Mouse (Mus musculus): ENCODE results near the gene Nnat.

The Nnat gene

GRCm38 (mm10) chr2:157559858-157560257 lies at the start of gene Nnat:
Gene Nnat, plus strand, starts transcription at chr2:157560078.
- DNase-seq (ENCODE audit: extremely low read depth, insufficient read length, low spot score) = peak; percentile 23

- no peak for DNase-seq (ENCODE audit: extremely low read depth, insufficient read length, low spot score)
Observed at GRCm38 (mm10) chr2:157512859-157513258, 47.0 kb upstream of the Nnat start.

GRCm38 (mm10) chr2:157513737-157514208 lies 46.1 kb upstream of the Nnat start:
- DNase-seq (ENCODE audit: extremely low read depth, insufficient read length, low spot score) = no peak

- DNase-seq (ENCODE audit: extremely low read depth, insufficient read length, low spot score) = no peak
Observed at GRCm38 (mm10) chr2:157514353-157514752, 45.5 kb upstream of the Nnat start.

GRCm38 (mm10) chr2:157517526-157517925 lies 42.4 kb upstream of the Nnat start:
- DNase-seq (ENCODE audit: extremely low read depth, insufficient read length, low spot score) = no peak

- no peak for DNase-seq (ENCODE audit: extremely low read depth, insufficient read length, low spot score)
Observed at GRCm38 (mm10) chr2:157518451-157518850, 41.4 kb upstream of the Nnat start.

GRCm38 (mm10) chr2:157519452-157519851 lies 40.4 kb upstream of the Nnat start:
- DNase-seq (ENCODE audit: extremely low read depth, insufficient read length, low spot score) = no peak

GRCm38 (mm10) chr2:157520496-157520895 lies 39.4 kb upstream of the Nnat start:
- DNase-seq (ENCODE audit: extremely low read depth, insufficient read length, low spot score) = no peak

DNA sequence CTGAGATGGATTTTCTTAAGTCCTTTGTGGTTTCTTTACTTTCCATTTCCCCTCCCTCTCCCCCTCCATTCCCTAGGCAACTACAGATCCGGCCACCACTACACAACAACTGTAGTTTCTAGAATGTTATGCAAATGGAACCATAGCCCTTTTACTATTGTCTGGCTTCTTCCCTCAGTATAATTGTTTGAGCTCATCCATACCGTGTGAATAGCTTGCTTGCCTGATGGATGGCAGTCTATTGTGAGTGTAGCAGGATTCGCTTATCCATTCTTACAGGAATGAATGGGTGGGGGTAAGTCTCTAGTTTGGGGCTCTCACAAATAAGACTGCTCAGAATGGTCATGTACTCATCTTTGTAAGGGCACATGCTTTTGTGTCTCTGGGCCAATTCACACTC lies 37.3 kb upstream of the Nnat start:
- no peak for DNase-seq (ENCODE audit: extremely low read depth, insufficient read length, low spot score)

- no peak for DNase-seq (ENCODE audit: extremely low read depth, insufficient read length, low spot score)
Observed at GRCm38 (mm10) chr2:157530056-157530955, 29.6 kb upstream of the Nnat start.

GRCm38 (mm10) chr2:157531681-157532426 lies 28.0 kb upstream of the Nnat start:
- DNase-seq (ENCODE audit: extremely low read depth, insufficient read length, low spot score) = no peak

GRCm38 (mm10) chr2:157534163-157534562 lies 25.7 kb upstream of the Nnat start:
- no peak for DNase-seq (ENCODE audit: extremely low read depth, insufficient read length, low spot score)

DNA sequence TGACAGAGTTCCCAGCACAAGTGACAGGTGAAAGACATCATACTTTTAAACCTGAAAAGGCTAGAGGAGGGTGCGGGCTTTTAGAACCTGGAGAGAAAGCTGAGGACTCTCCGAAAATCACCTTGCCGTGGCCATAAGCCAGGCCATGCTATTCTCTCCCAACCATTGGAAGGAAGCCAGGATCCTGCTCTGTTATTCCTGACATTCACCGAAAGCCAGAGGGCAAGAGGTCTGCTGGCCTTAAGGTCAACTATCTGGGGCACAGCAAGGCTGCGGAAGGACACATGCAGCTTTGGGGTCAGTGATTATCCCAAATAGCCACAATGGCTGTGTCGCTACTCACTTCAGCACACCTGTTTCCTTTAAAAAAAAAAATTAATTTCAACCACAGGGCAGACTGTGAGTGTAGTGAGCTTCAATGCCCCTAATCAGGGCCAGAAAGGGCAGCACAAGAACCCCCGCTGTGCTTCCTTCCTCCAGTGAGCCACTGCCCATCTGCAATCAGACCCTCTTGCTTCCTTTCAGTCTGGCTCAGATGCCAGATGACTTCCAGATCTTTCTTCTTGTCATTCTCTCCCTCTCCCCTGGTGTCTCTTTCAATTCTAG lies 23.3 kb upstream of the Nnat start:
- no peak for DNase-seq (ENCODE audit: extremely low read depth, insufficient read length, low spot score)

- DNase-seq (ENCODE audit: extremely low read depth, insufficient read length, low spot score) = no peak
Observed at GRCm38 (mm10) chr2:157537118-157537517, 22.8 kb upstream of the Nnat start.

- no peak for DNase-seq (ENCODE audit: extremely low read depth, insufficient read length, low spot score)
Observed at GRCm38 (mm10) chr2:157540073-157540952, 19.6 kb upstream of the Nnat start.

DNA sequence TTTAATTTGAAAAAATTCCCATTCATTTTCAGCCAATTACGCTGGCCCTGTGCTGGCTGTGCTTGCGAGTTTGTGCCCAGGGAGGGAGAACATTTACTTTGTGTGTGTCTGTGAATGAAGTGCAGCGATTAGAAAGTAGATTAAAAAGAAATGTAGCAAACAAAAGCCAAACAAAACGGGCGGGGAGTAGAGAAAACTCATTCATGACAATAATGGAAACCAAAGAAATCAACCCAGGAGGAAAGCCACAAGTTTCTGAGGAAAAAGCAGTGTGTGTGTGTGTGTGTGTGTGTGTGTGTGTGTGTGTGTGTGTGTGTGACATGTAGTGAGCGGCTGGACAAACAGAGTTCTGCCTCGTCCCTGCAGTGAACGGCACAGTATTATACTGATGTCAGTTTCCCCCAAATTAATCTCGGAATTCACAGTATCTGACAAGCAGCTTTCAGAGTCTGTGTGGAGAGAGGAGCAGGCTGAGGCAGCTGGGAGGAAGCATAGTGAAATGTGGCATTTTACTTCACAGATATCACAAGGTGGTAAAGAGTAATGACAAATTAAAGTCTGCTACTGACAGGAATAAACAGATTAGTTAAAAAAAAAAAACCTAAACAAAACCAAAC lies 18.8 kb upstream of the Nnat start:
- DNase-seq (ENCODE audit: extremely low read depth, insufficient read length, low spot score) = no peak

DNA sequence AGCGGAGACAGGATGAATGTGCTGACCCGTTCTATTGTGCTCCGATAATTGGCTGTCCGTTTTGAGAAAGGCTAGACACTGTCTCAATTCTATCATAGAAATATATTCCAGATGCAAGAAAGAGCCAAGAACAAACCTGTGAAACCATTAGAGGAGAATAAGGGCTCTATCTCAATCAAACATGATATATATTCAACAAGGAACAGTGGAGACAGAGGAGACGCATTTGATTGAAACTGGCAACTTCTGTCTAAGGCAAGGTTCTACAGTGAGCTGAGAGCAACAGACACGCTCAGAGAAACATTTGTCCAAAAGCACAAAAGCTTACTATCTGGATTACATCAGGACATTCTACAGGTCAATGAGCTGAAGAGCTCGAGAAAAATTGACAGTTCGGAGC lies 18.2 kb upstream of the Nnat start:
- no peak for DNase-seq (ENCODE audit: extremely low read depth, insufficient read length, low spot score)

GRCm38 (mm10) chr2:157542415-157542814 lies 17.5 kb upstream of the Nnat start:
- DNase-seq (ENCODE audit: extremely low read depth, insufficient read length, low spot score) = no peak

- no peak for DNase-seq (ENCODE audit: extremely low read depth, insufficient read length, low spot score)
Observed at GRCm38 (mm10) chr2:157544333-157544888, 15.5 kb upstream of the Nnat start.

DNA sequence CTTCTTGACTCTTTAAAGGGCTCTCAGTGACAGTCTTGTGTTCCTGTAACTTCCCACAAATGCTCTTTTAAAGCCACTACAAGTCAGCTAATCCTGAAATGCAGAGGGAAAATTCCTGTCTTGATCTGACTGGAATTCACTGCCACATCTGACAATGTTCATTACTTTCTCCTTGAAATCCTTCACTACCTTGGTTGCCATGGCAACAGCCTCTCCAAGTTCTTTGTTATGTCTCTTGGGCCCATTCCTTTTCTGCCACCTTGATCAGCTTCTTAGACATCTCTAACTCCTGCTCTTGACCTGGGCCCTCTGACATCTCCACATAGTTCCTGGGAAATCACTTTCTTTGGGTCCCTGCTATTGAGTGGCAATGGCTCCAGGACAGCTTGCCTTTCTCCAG lies 13.2 kb upstream of the Nnat start:
- no peak for DNase-seq (ENCODE audit: extremely low read depth, insufficient read length, low spot score)
